Mouse (Mus musculus) layer of hippocampus, adult 8-10 months (tissue): Measurements from ENCODE around the gene Sult1b1. TPM values are rescaled to one million over a fixed set of nuclear protein-coding genes. Genes with fewer than 3 reads are reported as not detected.
"Not testable (repeated sequence)": the region's sequence is repeated elsewhere in the genome, so short reads cannot be mapped to it uniquely, and the experiment has no call there.

Source experiments
- DNase-seq, 2 experiments: peaks; one replicate each; pipeline ENCODE4 v3.0.0; 2022; ENCODE audit warnings: low spot score in 2 of 2
- total RNA-seq, 4 experiments: library from RNA; stranded (reverse); gene quantifications; 2 replicates each; pipeline ENCODE4 v1.2.4; 2022

The Sult1b1 gene
- not detected for total RNA-seq

DNA sequence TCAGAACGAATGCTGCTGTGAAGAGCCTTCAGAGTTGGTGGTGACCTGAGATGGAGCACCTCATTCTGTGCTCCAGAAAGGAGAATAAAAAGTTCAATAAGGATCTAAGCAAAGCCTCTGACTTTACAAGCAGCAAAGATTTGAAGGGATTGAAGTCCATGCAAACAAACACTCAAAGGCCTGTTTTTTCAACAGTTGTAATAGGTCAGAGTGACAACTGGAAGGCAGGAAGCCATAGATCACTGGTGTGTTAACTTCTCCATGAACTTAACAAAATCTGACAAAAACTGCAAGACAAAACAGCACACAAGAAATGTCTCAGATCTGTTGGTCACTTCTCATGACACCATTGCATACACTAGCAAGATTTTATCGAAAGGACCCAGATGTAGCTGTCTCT is at the start of gene Sult1b1:
Gene Sult1b1 (minus strand): TSS at position 85 of the 400 bp plus-strand sequence.
- DNase-seq = no peak

DNA sequence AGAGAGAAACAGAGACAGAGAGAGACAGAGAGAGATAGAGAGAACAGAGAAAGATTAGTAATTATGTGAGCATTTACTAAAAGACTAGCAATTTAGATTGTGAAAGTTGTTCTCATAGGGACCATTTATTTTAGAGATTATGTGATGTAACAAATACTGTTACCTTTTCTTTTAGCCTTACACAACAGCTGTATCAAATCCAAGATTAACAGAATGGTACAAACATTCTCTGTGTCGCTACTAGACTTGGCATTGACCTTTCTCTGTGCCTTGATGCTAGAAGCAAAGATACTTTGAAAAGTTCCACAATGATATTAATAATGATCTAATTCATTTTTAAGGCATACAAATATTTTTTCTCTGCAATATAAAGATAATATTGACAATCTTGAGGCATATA is 42.4 kb upstream of the Sult1b1 start:
- DNase-seq = no peak

DNA sequence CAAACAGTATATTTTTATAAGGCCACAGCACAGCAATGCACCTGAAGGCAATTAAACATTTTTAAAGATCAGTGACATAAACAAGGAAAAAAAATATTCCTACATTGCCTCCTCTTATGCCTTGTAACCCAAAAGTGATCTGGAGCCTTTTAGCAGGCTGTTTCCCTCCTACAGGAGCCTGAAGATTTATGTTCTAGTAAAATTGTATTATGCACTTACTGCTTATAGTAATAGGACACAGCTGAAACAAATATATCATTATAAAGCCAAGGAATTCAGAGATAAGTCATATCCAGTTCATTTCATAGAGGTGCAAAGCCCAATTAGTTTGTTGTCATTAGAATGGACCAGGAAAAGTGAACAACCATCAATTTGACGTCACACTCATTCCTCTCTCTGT is 36.2 kb upstream of the Sult1b1 start:
- DNase-seq = no peak

DNA sequence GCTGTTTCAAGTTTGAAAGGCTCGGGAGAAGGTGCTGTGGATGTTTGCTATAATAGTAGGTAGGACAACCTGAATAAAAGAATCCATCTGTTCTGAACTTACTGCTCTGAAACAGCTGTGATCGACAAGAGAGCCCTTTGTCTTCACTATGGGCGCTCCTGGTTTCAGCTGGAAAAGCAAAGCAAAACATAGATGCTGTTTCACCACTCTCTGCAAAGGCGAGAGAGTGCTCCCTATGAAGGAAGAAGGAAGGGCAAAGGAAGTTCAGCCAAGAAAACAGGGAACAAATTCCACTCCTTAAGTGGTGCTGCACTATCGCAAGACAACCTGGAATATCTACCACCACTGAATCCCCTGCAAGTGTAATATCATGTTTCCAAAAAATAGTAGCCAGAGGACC is 35.5 kb upstream of the Sult1b1 start:
- DNase-seq = no peak

GRCm38 (mm10) chr5:87572781-87573180 is 34.8 kb upstream of the Sult1b1 start:
- no peak for DNase-seq

GRCm38 (mm10) chr5:87568845-87569244 is 30.9 kb upstream of the Sult1b1 start, which contains the start of gene Sult1d1:
Gene Sult1d1, minus strand, starts transcription at chr5:87569027.
- DNase-seq = no peak

- no peak for DNase-seq
Measured at GRCm38 (mm10) chr5:87567306-87567705, 29.3 kb upstream of the Sult1b1 start.

DNA sequence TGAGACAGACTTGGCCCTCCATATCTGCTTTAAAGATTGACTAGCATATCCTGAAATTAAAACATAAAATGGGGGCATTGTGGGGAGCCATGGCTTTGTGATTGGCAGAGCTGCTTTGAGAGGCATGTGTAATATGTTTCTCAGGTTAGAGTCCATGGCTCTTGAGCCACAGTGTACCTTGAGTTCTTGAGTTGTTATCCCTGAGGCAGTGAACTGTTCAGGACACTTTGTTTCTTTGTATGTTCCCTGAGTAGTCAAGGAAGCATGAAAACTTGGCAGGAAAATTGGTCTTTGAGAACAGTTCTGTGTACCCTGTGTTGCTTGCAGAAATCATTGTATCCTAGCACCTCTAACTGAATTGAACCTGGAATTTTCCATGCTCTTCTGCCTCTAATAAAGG is 25.0 kb upstream of the Sult1b1 start:
- DNase-seq = no peak

GRCm38 (mm10) chr5:87562526-87562925 is 24.5 kb upstream of the Sult1b1 start:
- DNase-seq = no peak

DNA sequence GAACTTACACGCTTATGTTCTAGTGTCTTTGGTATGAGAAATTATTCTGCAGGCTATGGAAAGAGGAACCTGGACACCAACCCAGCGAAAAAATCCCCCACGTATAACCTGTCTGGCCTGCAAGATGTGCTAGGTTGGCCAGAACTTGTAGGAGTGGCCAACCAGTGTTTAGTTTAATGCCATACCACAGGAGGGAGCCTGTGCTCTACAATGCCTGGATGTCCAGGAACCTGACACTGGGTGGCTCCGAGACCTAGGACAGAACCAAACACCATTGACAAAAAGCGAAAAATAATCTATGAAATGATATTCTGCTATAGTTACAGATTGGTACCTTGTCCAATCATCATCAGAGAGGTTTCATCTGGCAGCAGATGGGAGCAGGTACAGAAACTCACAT is 22.1 kb upstream of the Sult1b1 start:
- DNase-seq = no peak

DNA sequence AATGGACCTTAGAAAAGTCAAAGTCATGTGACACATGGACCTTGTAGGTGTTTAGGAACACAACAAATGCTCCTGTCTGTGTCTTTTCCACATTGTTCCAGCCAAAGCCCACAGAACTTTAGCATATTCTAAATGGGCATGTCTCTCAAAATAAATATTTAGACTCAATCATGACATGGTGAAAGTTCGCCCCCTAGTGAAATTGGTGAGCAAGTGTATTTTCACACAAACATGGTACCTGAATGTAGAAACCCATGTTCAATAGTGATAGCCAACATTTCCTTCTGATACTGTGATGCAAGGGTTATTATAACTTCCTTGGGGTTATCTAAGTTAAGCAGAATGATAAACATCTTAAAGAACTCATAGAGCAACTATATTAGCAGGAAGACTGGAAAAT is 12.9 kb upstream of the Sult1b1 start:
- no peak for DNase-seq

- no peak for DNase-seq
Measured at GRCm38 (mm10) chr5:87535994-87536644, 1.9 kb downstream of the Sult1b1 start.

DNA sequence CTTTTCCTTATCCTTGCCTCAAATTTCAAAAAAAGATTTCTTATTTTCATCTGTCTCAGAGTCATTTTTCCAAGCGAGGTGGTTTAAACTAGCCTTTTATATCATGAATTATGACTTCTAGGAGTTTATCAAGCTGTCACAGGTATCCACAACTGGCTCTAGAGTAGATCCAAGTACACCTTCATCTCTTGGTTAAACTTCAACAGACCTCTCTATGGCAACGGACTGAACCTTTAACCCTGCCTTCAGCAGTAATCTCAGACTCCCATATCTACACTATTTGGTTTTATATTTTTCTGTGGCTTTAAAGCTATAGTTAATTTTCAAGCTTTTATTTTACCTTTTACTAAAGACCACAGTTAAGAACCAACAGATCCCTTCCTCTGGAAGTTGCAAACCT is 5.7 kb downstream of the Sult1b1 start:
- no peak for DNase-seq

DNA sequence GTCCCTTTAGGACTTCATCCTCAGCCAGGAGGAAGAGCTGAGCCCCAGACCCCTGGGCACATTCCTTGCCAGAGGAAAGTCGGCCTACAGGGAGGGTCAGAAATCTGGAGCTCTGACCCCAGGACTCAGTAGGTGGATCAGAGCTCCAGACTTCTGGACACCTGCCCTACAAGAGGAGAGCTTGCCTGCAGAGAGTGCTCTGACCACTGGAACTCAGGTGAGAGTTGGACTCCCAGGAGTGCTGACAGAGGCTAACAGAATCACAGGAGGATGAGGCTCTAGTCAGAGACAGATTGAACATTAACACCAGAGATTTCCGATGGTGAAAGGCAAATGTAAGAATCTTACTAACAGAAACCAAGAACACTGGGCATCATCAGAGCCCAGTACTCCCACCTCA is 14.4 kb downstream of the Sult1b1 start:
- DNase-seq = not testable (repeated sequence)

GRCm38 (mm10) chr5:87505776-87506458 is 32.1 kb downstream of the Sult1b1 start:
- no peak for DNase-seq

- DNase-seq = no peak
Measured at GRCm38 (mm10) chr5:87502687-87503086, 35.3 kb downstream of the Sult1b1 start.

DNA sequence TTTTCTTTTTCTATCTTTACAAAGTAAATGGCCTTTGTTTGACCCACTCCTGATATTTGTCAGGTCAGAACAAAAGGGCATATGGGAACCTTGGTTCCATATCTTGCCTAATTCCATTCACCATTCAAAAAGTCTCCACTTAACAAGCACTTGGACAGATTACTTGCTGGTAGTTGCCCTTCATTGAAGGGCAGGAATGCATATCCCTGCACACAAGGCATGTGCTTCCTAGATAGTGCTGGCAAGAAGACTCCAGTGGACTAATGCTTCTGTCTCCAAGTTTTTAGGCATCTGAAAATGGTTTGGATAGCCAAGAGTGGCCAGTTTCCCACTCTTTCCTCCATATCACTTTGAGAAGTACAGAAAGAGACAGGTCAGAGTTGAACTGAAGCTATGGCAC is 38.7 kb downstream of the Sult1b1 start:
- no peak for DNase-seq

DNA sequence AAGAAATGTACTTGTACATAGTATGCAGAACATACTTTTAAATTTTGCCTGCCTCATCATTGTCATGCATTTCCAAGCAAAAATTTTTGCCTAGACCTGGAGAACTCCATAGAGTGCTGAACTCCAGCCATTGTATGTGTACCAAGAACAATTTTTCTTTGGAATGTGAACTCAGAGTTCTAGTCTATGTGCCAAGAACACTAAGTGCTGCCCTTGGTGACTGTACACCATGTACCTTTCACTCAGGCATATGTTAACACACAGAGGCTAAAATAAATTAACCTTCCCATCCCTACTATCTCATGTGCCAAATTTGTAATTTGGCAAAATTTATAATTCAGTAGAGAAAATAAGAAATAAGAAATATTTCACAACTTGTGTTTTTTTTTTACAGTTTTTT is 39.1 kb downstream of the Sult1b1 start:
- no peak for DNase-seq

- no peak for DNase-seq
Measured at GRCm38 (mm10) chr5:87490771-87491170, 47.2 kb downstream of the Sult1b1 start, which contains the start of gene Ugt2a1. Gene Ugt2a1, minus strand, starts transcription at chr5:87490871.

DNA sequence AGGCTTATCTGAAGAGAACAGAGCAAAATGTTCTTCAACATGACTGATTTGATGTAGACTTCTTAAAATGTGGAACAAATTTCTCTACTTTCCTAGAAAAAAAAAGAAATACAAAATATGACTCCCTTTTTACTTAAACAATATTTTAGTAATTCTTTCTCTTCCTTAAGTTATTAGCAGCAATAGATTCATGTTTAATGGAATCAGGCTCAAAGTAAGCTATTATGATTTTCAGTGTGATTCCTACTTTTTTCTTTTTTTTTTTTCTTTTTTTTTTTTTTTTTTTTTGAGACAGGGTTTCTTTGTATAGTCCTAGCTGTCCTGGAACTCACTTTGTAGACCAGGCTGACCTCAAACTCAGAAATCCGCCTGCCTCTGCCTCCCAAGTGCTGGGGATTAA is 51.3 kb downstream of the Sult1b1 start, which contains the start of gene Gm43638:
Gene Gm43638 (minus strand): TSS at position 101 of the 400 bp plus-strand sequence.
- DNase-seq = not testable (repeated sequence)

GRCm38 (mm10) chr5:87482160-87482559 is 55.8 kb downstream of the Sult1b1 start, which contains the start of gene Ugt2a2:
Gene Ugt2a2, minus strand, starts transcription at chr5:87482260.
- no peak for DNase-seq
